Mouse (Mus musculus) kidney, embryonic 15.5 days (tissue): ENCODE results near the gene Col23a1. TPM values are rescaled to one million over a fixed set of nuclear protein-coding genes. Genes with fewer than 3 reads are reported as not detected.

Experiments used
- ATAC-seq: fragments of 200-750 bp; cut with Nextera tagmentation; replicated peaks from 2 replicates; pipeline ENCODE4 v1.8.0; 2017; ENCODE audit warnings: moderate TSS enrichment; ENCODE audit not compliant: low FRiP score
- H3K27ac ChIP-seq: fragments of 300-500 bp; sonication (generic); 2 replicates; pipeline ENCODE4 v1.5.1; 2015; ENCODE audit warnings: mild to moderate bottlenecking, inconsistent platforms
- H3K27me3 ChIP-seq: fragments of 300-500 bp; sonication (generic); 2 replicates; pipeline ENCODE4 v1.6.1; 2015; ENCODE audit warnings: inconsistent platforms
- H3K36me3 ChIP-seq: fragments of 300-500 bp; sonication (generic); 2 replicates; pipeline ENCODE4 v1.6.1; 2015; ENCODE audit warnings: inconsistent platforms
- H3K4me1 ChIP-seq: fragments of 300-500 bp; sonication (generic); 2 replicates; pipeline ENCODE4 v1.6.1; 2015; ENCODE audit warnings: inconsistent platforms
- H3K4me2 ChIP-seq: fragments of 300-500 bp; sonication (generic); 2 replicates; pipeline ENCODE4 v1.6.1; 2015; ENCODE audit warnings: moderate library complexity, mild to moderate bottlenecking, inconsistent platforms
- H3K4me3 ChIP-seq: fragments of 300-500 bp; sonication (generic); replicated peaks from 2 replicates; pipeline ENCODE4 v1.5.1; 2015; ENCODE audit warnings: mild to moderate bottlenecking, inconsistent platforms
- H3K9ac ChIP-seq: fragments of 300-500 bp; sonication (generic); 2 replicates; pipeline ENCODE4 v1.6.1; 2015; ENCODE audit warnings: mild to moderate bottlenecking, inconsistent platforms
- H3K9me3 ChIP-seq: fragments of 300-500 bp; sonication (generic); replicated peaks from 2 replicates; pipeline ENCODE4 v1.6.1; 2016; ENCODE audit warnings: inconsistent platforms
- WGBS: fragments of 180-500 bp; shearing (Covaris S2); methylation state at CpG from one replicate; pipeline ENCODE4 v1.1.7; 2015; ENCODE audit warnings: mixed read lengths; 5-methylcytosine and 5-hydroxymethylcytosine counted together
- polyA plus RNA-seq: library from polyadenylated mRNA; unstranded; fragments of >200 nt; fragmentation: Nextera tagmentation; extraction: Ambion mirVana; gene quantifications from 2 replicates; pipeline ENCODE4 v1.2.1, GENCODE M21; 2015

Col23a1 gene
- polyA plus RNA-seq, 1 experiment from 2014 or later, result 11.5 TPM

DNA sequence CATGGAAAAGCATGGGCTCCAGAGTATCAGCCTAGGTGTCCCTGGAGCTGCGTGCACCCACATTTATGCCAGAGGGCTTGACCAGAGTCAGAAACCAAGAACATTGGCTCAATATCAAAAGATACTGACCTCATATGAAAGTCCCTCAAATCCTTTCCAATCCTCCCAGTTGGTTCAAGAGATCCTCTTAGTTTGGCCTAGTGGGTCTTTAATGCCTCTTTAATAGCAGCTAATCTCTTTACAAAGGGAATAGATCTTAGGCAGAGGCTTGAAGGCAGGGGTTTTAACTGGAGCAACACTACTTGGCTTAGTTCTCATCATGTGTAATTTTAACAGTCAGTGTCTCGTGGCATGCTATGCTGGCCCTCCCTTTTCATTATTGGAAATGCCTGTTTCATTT is 184.0 kb downstream of the Col23a1 start:
- peaks cover 50% of the 10 kb centered on the region for H3K27me3 ChIP-seq
- 90% methylated on average over 2 of the region's 2 CpGs for WGBS

DNA sequence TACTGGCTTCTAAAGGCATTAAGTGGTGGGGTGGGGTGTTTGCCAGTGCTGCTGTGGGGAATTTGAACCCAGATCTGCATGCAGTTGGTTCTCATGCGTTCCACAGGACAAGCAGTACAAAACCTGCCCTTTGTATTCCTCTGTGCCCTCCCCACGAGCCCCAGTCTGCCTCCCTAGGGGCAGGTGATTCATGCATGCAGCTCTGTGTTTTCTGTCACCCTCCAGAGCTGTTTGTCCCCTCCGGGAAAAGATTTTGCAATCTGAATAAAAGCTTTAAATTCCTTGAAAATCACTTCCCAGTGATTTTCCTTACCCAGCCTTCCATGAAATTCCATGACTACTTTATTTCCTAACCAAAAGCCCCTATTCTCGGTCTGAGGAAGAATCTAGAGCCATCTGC is 186.8 kb downstream of the Col23a1 start:
- 61% methylated on average over 4 of the region's 4 CpGs for WGBS
- no peak overlapping the region for H3K4me3 ChIP-seq
- H3K27ac ChIP-seq, result no peak overlapping the region
- no peak for ATAC-seq
- no peaks in the 10 kb centered on the region for H3K9me3 ChIP-seq
- H3K4me2 ChIP-seq, result no peak overlapping the region
- H3K27me3 ChIP-seq, result peaks cover 46% of the 10 kb centered on the region
- 0 out of 2 replicates have a peak, but pooled peaks cover 2% of the 10 kb centered on the region for H3K4me1 ChIP-seq
- H3K9ac ChIP-seq, result no peak overlapping the region
- no peaks in the 10 kb centered on the region for H3K36me3 ChIP-seq

More for the DNA sequence above, 184.0 kb downstream of the Col23a1 start:
- no peak for ATAC-seq
- Histone ChIP-seq H3K9ac (no peak overlapping the region), H3K36me3 (no peaks in the 10 kb centered on the region), H3K27ac (no peak overlapping the region), H3K4me2 (no peak overlapping the region), H3K9me3 (no peaks in the 10 kb centered on the region), H3K4me3 (no peak overlapping the region), H3K4me1 (peaks cover 27% of the 10 kb centered on the region)

DNA sequence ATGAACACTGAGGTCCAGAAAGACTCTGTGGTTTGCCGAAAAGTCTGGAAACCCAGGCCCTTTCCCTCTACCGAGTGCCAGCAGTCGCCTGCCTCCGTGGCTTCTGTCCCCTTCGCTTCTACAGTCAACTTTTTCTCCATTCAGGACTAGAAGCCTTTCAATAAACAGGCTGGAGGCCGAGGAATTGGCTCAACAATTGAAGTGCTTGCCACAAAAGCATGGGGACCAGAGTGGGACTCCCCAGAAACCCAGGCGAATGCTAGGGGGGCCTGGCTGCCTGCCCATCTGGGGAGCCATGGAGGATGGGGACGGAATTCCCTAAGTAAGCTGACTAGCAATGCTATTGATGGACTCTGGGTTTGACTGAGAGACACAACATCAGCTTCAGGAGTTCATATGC is 187.9 kb downstream of the Col23a1 start:
- Histone ChIP-seq H3K27me3 (peaks cover 36% of the 10 kb centered on the region), H3K27ac (no peak overlapping the region), H3K4me3 (no peak overlapping the region), H3K4me2 (no peak overlapping the region), H3K9me3 (no peaks in the 10 kb centered on the region), H3K4me1 (0 out of 2 replicates have a peak, but pooled peaks cover 6% of the 10 kb centered on the region), H3K9ac (no peak overlapping the region), H3K36me3 (no peaks in the 10 kb centered on the region)
- WGBS, result 81% methylated on average over 8 of the region's 8 CpGs
- ATAC-seq, result no peak

DNA sequence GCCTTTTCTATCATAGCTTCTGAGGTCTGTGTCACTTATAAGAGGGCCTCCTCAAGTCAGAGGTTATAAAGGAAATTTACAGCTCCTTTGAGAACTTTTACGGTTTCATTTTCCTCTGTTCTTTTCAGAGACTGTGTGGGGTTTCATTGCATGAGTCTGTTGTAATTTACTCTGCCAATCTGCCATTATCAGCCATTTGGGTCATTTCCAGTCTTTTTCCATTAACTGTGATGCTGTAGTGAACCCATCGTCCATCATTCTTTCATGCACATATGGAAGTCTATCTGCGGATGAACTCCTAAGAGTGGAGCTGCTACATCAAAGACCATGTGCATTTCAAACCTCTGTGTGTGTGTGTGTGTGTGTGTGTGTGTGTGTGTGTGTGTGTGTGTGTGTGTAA is 192.5 kb downstream of the Col23a1 start:
- 15% methylated on average over 3 of the region's 3 CpGs for WGBS
- Histone ChIP-seq H3K9me3 (no peaks in the 10 kb centered on the region), H3K4me3 (no peak overlapping the region), H3K9ac (no peak overlapping the region), H3K27ac (0 out of 2 replicates have a peak overlapping the region, but pooled peaks have one; percentile 52), H3K36me3 (no peaks in the 10 kb centered on the region), H3K4me1 (peaks cover 14% of the 10 kb centered on the region; the same call in 1 of the 2 replicates), H3K27me3 (peaks cover 9% of the 10 kb centered on the region; the same call in 1 of the 2 replicates), H3K4me2 (no peak overlapping the region)
- ATAC-seq, result no peak

DNA sequence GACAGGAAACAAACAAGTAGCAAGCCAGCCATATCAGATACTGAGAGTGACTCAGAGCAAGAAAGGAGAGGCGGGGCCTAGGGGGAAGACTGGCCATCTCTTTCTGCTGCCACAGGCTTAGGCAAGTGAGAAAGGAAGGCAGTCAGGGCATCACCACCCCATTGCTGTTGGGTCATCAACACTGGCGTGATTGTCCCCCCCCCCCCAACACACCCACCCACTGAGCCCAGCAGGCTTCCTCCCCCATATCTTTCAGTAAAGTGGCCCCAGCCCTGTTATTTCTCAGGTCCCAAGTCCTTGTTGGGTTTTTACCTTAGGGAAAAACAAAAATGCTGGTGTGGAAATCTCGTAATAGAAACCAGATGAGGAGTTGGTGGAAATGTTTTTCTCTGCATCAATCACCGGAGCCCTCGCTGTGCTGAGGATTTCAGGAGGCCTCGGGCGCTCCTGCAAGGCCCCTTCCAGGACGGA is 195.4 kb downstream of the Col23a1 start:
- Histone ChIP-seq H3K36me3 (no peaks in the 10 kb centered on the region), H3K9ac (no peak overlapping the region), H3K9me3 (no peaks in the 10 kb centered on the region), H3K27me3 (no peaks in the 10 kb centered on the region; the same call in 1 of the 2 replicates), H3K4me3 (no peak overlapping the region), H3K4me1 (peaks cover 19% of the 10 kb centered on the region; the same call in 1 of the 2 replicates), H3K4me2 (no peak overlapping the region), H3K27ac (no peak overlapping the region)
- 42% methylated on average over 8 of the region's 8 CpGs for WGBS
- ATAC-seq, result no peak

DNA sequence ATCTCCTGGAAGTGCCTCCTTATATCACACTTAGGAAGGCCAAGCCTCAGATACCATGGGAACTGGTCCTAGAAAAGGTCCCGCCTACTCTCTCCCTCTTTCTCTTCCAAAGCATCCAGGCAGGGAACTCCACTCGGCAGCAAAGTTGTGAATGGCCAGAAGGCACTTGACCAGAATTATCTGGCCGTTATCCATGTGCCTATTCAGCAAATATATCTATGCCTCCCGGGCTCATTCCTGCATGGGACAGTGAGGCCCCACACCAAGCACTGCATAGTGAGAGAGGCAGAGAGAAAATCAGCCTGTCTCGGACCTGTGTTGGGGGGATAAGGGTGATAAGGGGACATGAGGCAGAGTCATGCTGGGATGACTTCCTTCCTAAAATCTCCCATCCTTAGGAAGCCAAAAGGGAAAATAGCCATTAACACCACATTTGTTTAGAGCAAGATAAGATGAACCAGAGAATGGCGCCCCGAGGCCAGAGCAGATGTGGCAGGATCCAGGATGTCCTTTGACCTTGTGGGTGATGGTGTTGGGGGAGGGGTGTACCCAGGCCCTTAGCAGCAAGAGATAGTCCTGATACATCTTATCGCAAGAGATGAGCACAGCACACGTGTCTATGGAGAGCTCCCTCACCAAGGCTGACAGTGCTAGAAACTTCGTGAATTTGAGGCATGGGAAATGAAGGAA is 196.2 kb downstream of the Col23a1 start:
- H3K36me3 ChIP-seq, result no peaks in the 10 kb centered on the region
- H3K27me3 ChIP-seq, result no peaks in the 10 kb centered on the region
- 67% methylated on average over 10 of the region's 10 CpGs for WGBS
- H3K9me3 ChIP-seq, result no peaks in the 10 kb centered on the region
- peaks cover 19% of the 10 kb centered on the region; the same call in 1 of the 2 replicates for H3K4me1 ChIP-seq
- H3K4me3 ChIP-seq, result no peak overlapping the region
- ATAC-seq, result no peak
- H3K27ac ChIP-seq, result no peak overlapping the region
- H3K9ac ChIP-seq, result no peak overlapping the region
- no peak overlapping the region for H3K4me2 ChIP-seq

DNA sequence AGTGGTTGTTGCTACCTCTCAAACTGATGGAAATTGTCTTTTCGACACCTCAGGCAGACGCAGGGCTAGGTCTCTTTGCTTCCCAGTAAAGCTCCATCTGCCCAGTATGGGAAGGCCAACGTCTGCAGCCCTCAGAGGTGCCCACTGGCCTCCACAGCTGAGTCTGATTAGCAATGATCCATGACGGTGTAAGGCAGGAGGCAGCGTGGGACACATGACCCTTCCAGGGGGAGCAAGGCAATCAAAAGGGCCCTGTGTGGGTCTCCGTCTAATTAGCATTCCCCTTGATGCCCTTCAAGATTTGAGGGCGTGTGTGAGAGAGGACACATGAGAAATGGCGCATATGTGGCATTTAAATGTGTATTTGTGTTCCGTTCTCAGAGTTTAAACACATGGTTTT is 199.1 kb downstream of the Col23a1 start:
- Histone ChIP-seq H3K27me3 (0 out of 2 replicates have a peak, but pooled peaks cover 6% of the 10 kb centered on the region), H3K4me3 (no peak overlapping the region), H3K27ac (no peak overlapping the region), H3K36me3 (no peaks in the 10 kb centered on the region), H3K9me3 (no peaks in the 10 kb centered on the region), H3K9ac (no peak overlapping the region), H3K4me1 (peaks cover 12% of the 10 kb centered on the region; the same call in 1 of the 2 replicates), H3K4me2 (no peak overlapping the region)
- ATAC-seq, result no peak
- 34% methylated on average over 9 of the region's 9 CpGs for whole genome bisulfite sequencing

DNA sequence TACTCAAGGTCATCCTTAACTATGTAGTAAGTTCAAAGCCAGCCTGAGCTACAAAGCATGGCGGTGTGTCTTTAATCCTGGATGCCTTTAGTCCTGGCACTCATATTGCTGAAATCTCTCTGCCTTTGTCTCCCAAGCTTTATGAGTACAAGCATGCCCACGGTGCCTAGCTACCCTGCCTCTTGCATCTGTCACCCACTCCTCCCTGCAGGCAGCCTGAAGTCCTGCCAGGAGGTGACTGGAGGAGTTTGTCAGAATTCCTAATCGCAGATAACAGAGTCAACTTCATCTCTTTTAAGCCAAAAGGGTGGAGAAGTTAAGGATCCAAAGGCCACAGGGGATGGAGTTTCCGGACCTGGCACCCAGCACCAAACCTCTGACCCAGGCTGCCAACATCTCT is 203.7 kb downstream of the Col23a1 start:
- 77% methylated on average over 4 of the region's 4 CpGs for WGBS
- peaks cover 5% of the 10 kb centered on the region; the same call in 1 of the 2 replicates for H3K4me1 ChIP-seq
- no peak for ATAC-seq

DNA sequence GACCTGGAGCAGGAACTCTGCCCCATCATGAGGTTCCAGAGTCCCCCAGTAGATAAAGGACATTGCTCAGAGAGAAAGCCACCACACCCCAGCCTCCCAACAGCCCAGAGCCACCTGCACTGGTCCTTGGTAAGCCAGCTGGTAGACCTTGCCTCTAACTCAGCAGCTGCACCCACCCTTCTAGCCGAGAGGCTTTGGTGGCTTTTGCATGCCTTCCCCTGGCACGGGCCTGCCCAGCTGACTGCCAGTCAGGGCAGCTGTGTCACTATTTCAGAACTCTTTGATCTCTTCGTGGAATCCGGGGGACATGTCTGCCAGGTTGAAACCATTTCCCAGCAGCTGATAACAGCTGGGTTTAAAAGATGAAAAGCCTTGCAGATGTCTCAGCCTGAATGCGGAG is 204.5 kb downstream of the Col23a1 start:
- Histone ChIP-seq H3K9me3 (no peaks in the 10 kb centered on the region), H3K4me3 (no peak overlapping the region), H3K4me1 (no peaks in the 10 kb centered on the region), H3K36me3 (no peaks in the 10 kb centered on the region), H3K27me3 (0 out of 2 replicates have a peak, but pooled peaks cover 6% of the 10 kb centered on the region), H3K27ac (no peak overlapping the region), H3K9ac (no peak overlapping the region), H3K4me2 (no peak overlapping the region)
- WGBS, result 37% methylated on average over 5 of the region's 5 CpGs
- ATAC-seq, result no peak

More for the DNA sequence above, 203.7 kb downstream of the Col23a1 start:
- no peaks in the 10 kb centered on the region for H3K36me3 ChIP-seq
- 0 out of 2 replicates have a peak, but pooled peaks cover 6% of the 10 kb centered on the region for H3K27me3 ChIP-seq
- no peaks in the 10 kb centered on the region for H3K9me3 ChIP-seq
- no peak overlapping the region for H3K4me3 ChIP-seq
- H3K27ac ChIP-seq, result no peak overlapping the region
- H3K4me2 ChIP-seq, result no peak overlapping the region
- no peak overlapping the region for H3K9ac ChIP-seq

DNA sequence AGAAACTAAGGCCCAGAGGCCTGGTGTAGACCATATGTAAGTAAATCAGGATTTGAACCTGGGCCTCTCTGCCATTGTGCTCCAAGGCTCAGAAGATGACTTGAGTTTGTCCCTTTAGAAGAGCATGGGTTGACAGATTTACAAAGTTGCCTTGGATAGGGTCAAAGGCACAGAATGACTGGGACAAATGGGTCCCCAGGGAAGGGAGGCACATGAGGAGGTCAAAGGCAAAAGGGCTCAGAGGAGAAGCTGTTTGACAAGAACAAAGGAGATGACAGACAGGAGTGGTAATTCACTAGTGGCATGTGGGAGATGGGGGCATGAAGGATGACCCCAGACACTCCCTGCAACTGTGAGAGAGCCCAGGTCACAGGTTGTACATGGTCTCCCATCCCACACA is 210.1 kb downstream of the Col23a1 start:
- Histone ChIP-seq H3K27me3 (0 out of 2 replicates have a peak, but pooled peaks cover 8% of the 10 kb centered on the region), H3K9me3 (no peaks in the 10 kb centered on the region), H3K4me1 (peaks cover 31% of the 10 kb centered on the region), H3K36me3 (no peaks in the 10 kb centered on the region), H3K9ac (no peak overlapping the region), H3K4me2 (no peak overlapping the region), H3K4me3 (no peak overlapping the region), H3K27ac (no peak overlapping the region)
- ATAC-seq, result no peak

DNA sequence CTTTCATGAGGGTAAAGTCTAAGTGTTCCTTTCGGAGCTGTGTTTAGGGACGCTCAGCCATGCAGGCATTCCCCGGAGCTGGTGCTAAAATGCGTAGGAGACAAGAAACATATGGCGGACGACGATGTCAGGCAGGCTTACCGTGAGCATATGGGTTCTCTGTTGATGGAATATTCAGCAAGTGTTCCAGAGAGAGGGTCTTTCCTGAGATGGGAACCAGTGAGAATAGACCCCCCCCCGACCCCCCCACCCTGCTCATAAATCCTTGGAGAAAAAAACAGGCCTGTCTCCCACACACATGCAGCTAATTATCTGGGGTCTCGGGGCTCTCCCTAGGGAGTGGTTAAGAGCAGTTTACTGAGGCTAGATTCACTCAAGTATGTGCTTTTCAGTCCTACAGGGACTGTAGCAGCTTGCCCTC is 212.7 kb downstream of the Col23a1 start:
- WGBS, result 22% methylated on average over 10 of the region's 10 CpGs
- Histone ChIP-seq H3K4me1 (peaks cover 31% of the 10 kb centered on the region), H3K36me3 (no peaks in the 10 kb centered on the region), H3K4me3 (no peak overlapping the region), H3K9me3 (no peaks in the 10 kb centered on the region), H3K9ac (no peak overlapping the region), H3K27ac (peak overlapping the region; percentile 37; the same call in 1 of the 2 replicates), H3K27me3 (0 out of 2 replicates have a peak, but pooled peaks cover 8% of the 10 kb centered on the region), H3K4me2 (peak overlapping the region; percentile 31; the same call in 1 of the 2 replicates)
- ATAC-seq, result peak; percentile 73

DNA sequence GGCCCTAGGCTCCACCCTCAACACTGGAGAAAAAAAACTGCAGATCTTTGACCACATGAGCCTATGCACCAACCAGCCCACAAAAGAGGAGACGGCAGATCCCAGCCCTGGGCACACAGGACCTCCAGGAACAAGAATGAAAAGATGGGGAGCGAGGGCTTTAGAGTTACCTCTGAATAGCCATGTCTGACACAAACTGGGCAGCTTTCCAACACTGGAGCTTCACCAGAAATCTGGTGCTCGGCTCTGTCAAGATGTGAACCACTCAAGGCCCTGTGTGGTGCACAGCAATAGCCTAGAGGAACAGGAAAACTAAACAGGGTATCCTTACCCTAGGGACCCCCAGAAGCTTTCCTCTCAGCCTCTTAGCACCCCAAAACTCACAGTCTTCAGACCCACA is 215.2 kb downstream of the Col23a1 start:
- Histone ChIP-seq H3K4me3 (no peak overlapping the region), H3K4me1 (peaks cover 36% of the 10 kb centered on the region), H3K36me3 (no peaks in the 10 kb centered on the region), H3K9me3 (no peaks in the 10 kb centered on the region), H3K9ac (no peak overlapping the region), H3K4me2 (no peak overlapping the region), H3K27me3 (0 out of 2 replicates have a peak, but pooled peaks cover 8% of the 10 kb centered on the region), H3K27ac (no peak overlapping the region)
- ATAC-seq, result no peak
- 74% methylated on average over 3 of the region's 3 CpGs for WGBS
